Mouse (Mus musculus) CH12.LX (cell line): ENCODE measurements around the gene Dnm3. TPM values are rescaled to one million over a fixed set of nuclear protein-coding genes. Genes with fewer than 3 reads are reported as not detected.
A peak's percentile ranks its signal among the peaks of the same experiment; 100 is the strongest.

Experiments used
- DNase-seq: peaks from one replicate; pipeline ENCODE4 v3.0.0-alpha.2; 2013; ENCODE audit errors: extremely low read depth
- H3K27ac ChIP-seq: 2 replicates; pipeline ENCODE4 v1.5.1; 2012; ENCODE audit warnings: low read depth, mild to moderate bottlenecking, control low read depth, moderate library complexity; ENCODE audit not compliant: insufficient read depth
- H3K27me3 ChIP-seq: replicated peaks from 2 replicates; pipeline ENCODE3; 2012; ENCODE audit warnings: inconsistent platforms
- H3K36me3 ChIP-seq, 2 experiments: replicated peaks in 1 of 2; 2 replicates each; pipeline versions ENCODE3 to v1.6.1; 2012; ENCODE audit warnings: inconsistent platforms in 1 of 2, low read length in 1 of 2, mild to moderate bottlenecking in 1 of 2, mixed read lengths in 1 of 2, moderate library complexity in 1 of 2; ENCODE audit not compliant: control insufficient read depth in 1 of 2, insufficient read depth in 1 of 2
- H3K4me1 ChIP-seq, 2 experiments: 2 replicates each; pipeline ENCODE4 v1.6.1; 2012; ENCODE audit warnings: inconsistent platforms in 1 of 2, moderate library complexity in 1 of 2; ENCODE audit not compliant: insufficient read depth in 2 of 2, control insufficient read depth in 1 of 2
- H3K4me2 ChIP-seq: 2 replicates; pipeline ENCODE4 v1.6.1; 2012; ENCODE audit warnings: low read depth, mild to moderate bottlenecking, control low read depth; ENCODE audit not compliant: poor library complexity, insufficient read depth, severe bottlenecking
- H3K4me3 ChIP-seq, 3 experiments: fragments of 150-350 bp in 1 of 3; sonication (generic) in 1 of 3; replicated peaks in 1 of 3; 2 replicates each; pipeline versions ENCODE3 to v1.5.1; 2011 to 2012; ENCODE audit warnings: low read depth in 2 of 3, low read length in 2 of 3, mild to moderate bottlenecking in 2 of 3, moderate library complexity in 2 of 3, control low read depth in 1 of 3, improper control_type of control experiment in 1 of 3, inconsistent platforms in 1 of 3, mixed read lengths in 1 of 3; ENCODE audit not compliant: poor library complexity in 1 of 3
- H3K79me2 ChIP-seq: replicated peaks from 2 replicates; pipeline ENCODE4 v1.6.1; 2012; ENCODE audit warnings: mild to moderate bottlenecking, moderate library complexity; ENCODE audit not compliant: control insufficient read depth, poor library complexity, insufficient read depth, severe bottlenecking; ENCODE audit errors: extremely low read depth
- H3K9ac ChIP-seq: 2 replicates; pipeline ENCODE4 v1.6.1; 2012; ENCODE audit warnings: low read depth, mild to moderate bottlenecking, control low read depth, moderate library complexity; ENCODE audit not compliant: insufficient read depth
- H3K9me3 ChIP-seq: replicated peaks from 2 replicates; pipeline ENCODE3; 2012; ENCODE audit warnings: low read length, inconsistent platforms, mixed read lengths
- BHLHE40 ChIP-seq: IDR thresholded peaks from 2 replicates; pipeline ENCODE4 v1.6.1; 2011; ENCODE audit warnings: mild to moderate bottlenecking, low read depth, low read length, improper control_type of control experiment
- CHD1 ChIP-seq: IDR thresholded peaks from 2 replicates; pipeline ENCODE4 v1.6.1; 2012; ENCODE audit warnings: low read depth, low read length, improper control_type of control experiment, inconsistent platforms
- CHD2 ChIP-seq: IDR thresholded peaks from 2 replicates; pipeline ENCODE4 v1.6.1; 2011; ENCODE audit warnings: low read length, improper control_type of control experiment
- EP300 ChIP-seq: IDR thresholded peaks from 2 replicates; pipeline ENCODE4 v1.6.1; 2011; ENCODE audit warnings: low read length, improper control_type of control experiment
- ETS1 ChIP-seq: conservative IDR thresholded peaks from 2 replicates; pipeline ENCODE4 v1.6.1; 2012; ENCODE audit warnings: low read depth, mild to moderate bottlenecking, inconsistent platforms, low read length, improper control_type of control experiment, moderate library complexity
- GABPA ChIP-seq: IDR thresholded peaks from 2 replicates; pipeline ENCODE4 v1.6.1; 2012; ENCODE audit warnings: low read depth, low read length, improper control_type of control experiment, inconsistent platforms; ENCODE audit not compliant: insufficient replicate concordance
- HCFC1 ChIP-seq: IDR thresholded peaks from 2 replicates; pipeline ENCODE4 v1.6.1; 2012; ENCODE audit warnings: low read depth, mild to moderate bottlenecking, inconsistent platforms, low read length, improper control_type of control experiment
- IRF4 ChIP-seq: IDR thresholded peaks from 2 replicates; pipeline ENCODE4 v1.6.1; 2014; ENCODE audit warnings: low read depth, mild to moderate bottlenecking, inconsistent platforms, low read length, improper control_type of control experiment
- JUN ChIP-seq: IDR thresholded peaks from 2 replicates; pipeline ENCODE4 v1.6.1; 2011; ENCODE audit warnings: low read depth, mild to moderate bottlenecking, low read length, improper control_type of control experiment, moderate library complexity; ENCODE audit not compliant: insufficient read depth
- JUND ChIP-seq: conservative IDR thresholded peaks from 2 replicates; pipeline ENCODE4 v1.6.1; 2011; ENCODE audit warnings: low read depth, low read length, improper control_type of control experiment
- KAT2A ChIP-seq: IDR thresholded peaks from 2 replicates; pipeline ENCODE4 v1.6.1; 2012; ENCODE audit warnings: low read length, improper control_type of control experiment, inconsistent platforms; ENCODE audit not compliant: insufficient replicate concordance
- MAFK ChIP-seq: IDR thresholded peaks from 2 replicates; pipeline ENCODE4 v1.6.1; 2011; ENCODE audit warnings: low read length, improper control_type of control experiment; ENCODE audit not compliant: insufficient replicate concordance
- MAX ChIP-seq: IDR thresholded peaks from 2 replicates; pipeline ENCODE4 v1.6.1; 2011; ENCODE audit warnings: low read length, improper control_type of control experiment
- MAZ ChIP-seq: IDR thresholded peaks from 2 replicates; pipeline ENCODE4 v1.6.1; 2012; ENCODE audit warnings: low read depth, mild to moderate bottlenecking, inconsistent platforms, low read length, improper control_type of control experiment, moderate library complexity
- MEF2A ChIP-seq: IDR thresholded peaks from 2 replicates; pipeline ENCODE4 v1.6.1; 2014; ENCODE audit warnings: low read depth, mild to moderate bottlenecking, inconsistent platforms, low read length, improper control_type of control experiment, borderline replicate concordance
- MXI1 ChIP-seq: IDR thresholded peaks from 2 replicates; pipeline ENCODE4 v1.6.1; 2011; ENCODE audit warnings: mild to moderate bottlenecking, low read depth, low read length, improper control_type of control experiment
- MYC ChIP-seq: IDR thresholded peaks from 2 replicates; pipeline ENCODE4 v1.6.1; 2011; ENCODE audit warnings: low read depth, mild to moderate bottlenecking, improper control_type of control experiment, low read length
- NRF1 ChIP-seq: IDR thresholded peaks from 2 replicates; pipeline ENCODE4 v1.6.1; 2014; ENCODE audit warnings: low read depth, mild to moderate bottlenecking, inconsistent platforms, low read length, improper control_type of control experiment, moderate library complexity
- PAX5 ChIP-seq: IDR thresholded peaks from 2 replicates; pipeline ENCODE4 v1.6.1; 2012; ENCODE audit warnings: low read length, inconsistent platforms, mixed read lengths
- POLR2A ChIP-seq: IDR thresholded peaks from 2 replicates; pipeline ENCODE4 v1.6.1; 2011; ENCODE audit warnings: low read depth, mild to moderate bottlenecking, improper control_type of control experiment, low read length
- RAD21 ChIP-seq: IDR thresholded peaks from 2 replicates; pipeline ENCODE4 v1.6.1; 2011; ENCODE audit warnings: low read depth, mild to moderate bottlenecking, low read length, improper control_type of control experiment, moderate library complexity
- RCOR1 ChIP-seq: conservative IDR thresholded peaks from 2 replicates; pipeline ENCODE4 v1.6.1; 2012; ENCODE audit warnings: low read depth, mild to moderate bottlenecking, inconsistent platforms, low read length, improper control_type of control experiment
- SIN3A ChIP-seq: IDR thresholded peaks from 2 replicates; pipeline ENCODE4 v1.6.1; 2012; ENCODE audit warnings: low read length, improper control_type of control experiment, inconsistent platforms
- SMC3 ChIP-seq: IDR thresholded peaks from 2 replicates; pipeline ENCODE4 v1.6.1; 2011; ENCODE audit warnings: low read depth, low read length, improper control_type of control experiment
- TBP ChIP-seq: conservative IDR thresholded peaks from 2 replicates; pipeline ENCODE4 v1.6.1; 2011; ENCODE audit warnings: low read depth, low read length, improper control_type of control experiment
- TCF12 ChIP-seq: IDR thresholded peaks from 2 replicates; pipeline ENCODE4 v1.6.1; 2014; ENCODE audit warnings: low read depth, mild to moderate bottlenecking, inconsistent platforms, low read length, improper control_type of control experiment
- USF1 ChIP-seq: IDR thresholded peaks from 2 replicates; pipeline ENCODE4 v1.6.1; 2014; ENCODE audit warnings: low read depth, mild to moderate bottlenecking, inconsistent platforms, low read length, improper control_type of control experiment
- USF2 ChIP-seq: conservative IDR thresholded peaks from 2 replicates; pipeline ENCODE4 v1.6.1; 2011; ENCODE audit warnings: low read depth, low read length, improper control_type of control experiment
- ZC3H11A ChIP-seq: IDR thresholded peaks from 2 replicates; pipeline ENCODE4 v1.6.1; 2012; ENCODE audit warnings: low read depth, mild to moderate bottlenecking, inconsistent platforms, low read length, improper control_type of control experiment
- ZNF384 ChIP-seq: IDR thresholded peaks from 2 replicates; pipeline ENCODE4 v1.6.1; 2012; ENCODE audit warnings: low read depth, low read length, improper control_type of control experiment, inconsistent platforms
- dilution Hi-C: fragments of 300-500 bp; cut with MboI; formaldehyde crosslinking; loops from 2 replicates; pipeline ENCODE4 v1.14.3; 2020; ENCODE audit warnings: low sequenced_read_pairs; ENCODE audit not compliant: extremely low pct_unique_long_range_greater_than_20kb, extremely low pct_ligation_motif_present
- in situ Hi-C: fragments of 300-500 bp; cut with MboI; formaldehyde crosslinking; loops from 3 replicates; pipeline ENCODE4 v1.14.3; 2019; ENCODE audit warnings: low sequenced_read_pairs, low pct_ligation_motif_present, low pct_unique_long_range_greater_than_20kb, mixed read lengths
- polyA plus RNA-seq: library from polyadenylated mRNA; unstranded; fragments of >175 nt; gene quantifications from 2 replicates; pipeline ENCODE4 v1.2.1, GENCODE M21; 2012; ENCODE audit warnings: low read depth; ENCODE audit not compliant: insufficient read length
- total RNA-seq, 2 experiments: library from RNA; depleted of rRNA; stranded (reverse); fragments of 300-350 nt in 1 of 2; fragments of >200 nt in 1 of 2; gene quantifications; 2 replicates each; pipeline ENCODE4 v1.2.3; 2012 to 2014

The Dnm3 gene
- total and polyA plus RNA-seq, 3 experiments, result 3.6 to 9.5 (median 6.9) TPM

GRCm38 (mm10) chr1:162186470-162187351 is 291.1 kb downstream of the Dnm3 start:
- Histone ChIP-seq H3K9me3 (no peaks in the 10 kb centered on the region), H3K27ac (peak overlapping the region; percentile 81), H3K79me2 (peaks cover 9% of the 10 kb centered on the region), H3K27me3 (no peaks in the 10 kb centered on the region), H3K4me1 (peaks cover 30 to 72% of the 10 kb centered on the region in 2 experiments), H3K36me3 (no peaks in the 10 kb centered on the region), H3K4me3 (peak overlapping the region; percentile 40 to 55 (median 52)), H3K9ac (peak overlapping the region; percentile 68), H3K4me2 (peak overlapping the region; percentile 72; the same call in 1 of the 2 replicates)
- TF ChIP-seq MAX, result 0 out of 2 replicates have a peak, but pooled peaks have one; percentile 15
- 0 out of 2 replicates have a peak, but pooled peaks have one; percentile 41 for TF ChIP-seq MAFK
- peak; percentile 23; the same call in 1 of the 2 replicates for TF ChIP-seq RAD21
- TF ChIP-seq JUN, result peak; percentile 32
- 0 out of 2 replicates have a peak, but pooled peaks have one; percentile 53 for TF ChIP-seq CHD1
- no peak for TF ChIP-seq ZC3H11A
- TF ChIP-seq JUND, result peak; percentile 51; the same call in 1 of the 2 replicates
- peak; percentile 84 for TF ChIP-seq BHLHE40
- TF ChIP-seq TCF12, result peak; percentile 76; the same call in 1 of the 2 replicates
- TF ChIP-seq HCFC1, result no peak
- peak; percentile 74 for TF ChIP-seq TBP
- TF ChIP-seq MAZ, result no peak
- no peak for TF ChIP-seq GABPA
- peak; percentile 86 for TF ChIP-seq IRF4
- no peak for TF ChIP-seq KAT2A
- TF ChIP-seq USF2, result no peak
- TF ChIP-seq RCOR1, result no peak
- TF ChIP-seq SIN3A, result 0 out of 2 replicates have a peak, but pooled peaks have one; percentile 50
- TF ChIP-seq CHD2, result 0 out of 2 replicates have a peak, but pooled peaks have one; percentile 17
- TF ChIP-seq EP300, result peak; percentile 87
- TF ChIP-seq ZNF384, result peak; percentile 93
- no peak for TF ChIP-seq USF1
- TF ChIP-seq SMC3, result no peak; the same call in none of the 2 replicates
- peak; percentile 91 for TF ChIP-seq MEF2A
- peak; percentile 75; the same call in 1 of the 2 replicates for TF ChIP-seq MYC
- peak; percentile 88 for TF ChIP-seq ETS1
- peak; percentile 67 for TF ChIP-seq MXI1
- peak; percentile 35; the same call in 1 of the 2 replicates for TF ChIP-seq POLR2A
- TF ChIP-seq PAX5, result no peak
- no peak for TF ChIP-seq NRF1
- DNase-seq, result peak; percentile 92
- dilution Hi-C loops, result no loop called here
- in situ Hi-C loops, result loop anchor here (10.0 kb wide), 2 partner anchors 128 to 182 kb away; no protein-coding TSS in a partner anchor
